In the genomic region with DNA sequence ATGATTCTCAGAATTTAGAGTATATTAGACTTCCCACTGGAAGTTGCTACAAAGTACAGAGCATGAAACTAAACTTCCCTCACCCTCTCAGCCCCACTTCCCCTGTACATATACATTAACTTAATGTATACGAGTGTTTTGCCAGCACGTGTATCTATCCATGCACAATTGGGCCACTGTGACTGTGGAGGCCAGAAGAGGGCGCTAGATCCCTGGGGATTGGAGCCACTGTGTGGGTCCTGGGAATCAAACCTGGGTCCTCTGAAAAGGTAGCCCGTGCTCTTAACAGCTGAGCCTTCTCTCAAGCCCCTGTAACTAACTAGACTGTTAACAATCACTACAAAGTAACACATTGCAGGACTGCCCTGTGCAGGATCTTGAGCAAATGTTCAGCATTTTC, we compare ENCODE assay signal across 10 mouse cellular contexts. TPM values are rescaled to one million over a fixed set of nuclear protein-coding genes. Genes with fewer than 3 reads are reported as not detected.
DNase-seq lines count a peak whose midpoint lies in the region; ATAC-seq and TF ChIP-seq lines count a peak whose summit lies in the region.
"Had no signal": no experiment of that assay in that cellular context is flagged by ENCODE, and none has a peak within 500 bp of the region (broad histone marks: within the 10 kb centered on the region; RNA-seq: fewer than 3 reads in every experiment).

No protein-coding gene starts in this region.

- no peak for TF ChIP-seq POLR2A in MEL (IDR thresholded peaks at IDR 0.05; ENCODE audit: control insufficient read depth in 1 of 2, insufficient read depth in 1 of 2, low read depth in 1 of 2, low read length in 2 of 2, poor library complexity in 1 of 2)

- H3K9me3 ChIP-seq in intestine, postnatal 0 days (ENCODE audit: control insufficient read depth), result no peaks in the 10 kb centered on the region
- no peaks in the 10 kb centered on the region for H3K9me3 ChIP-seq in intestine, embryonic 16.5 days (ENCODE audit: control insufficient read depth, low read length)
- H3K9me3 ChIP-seq in MEL (replicated peaks; ENCODE audit: insufficient read depth, low read length), result no peaks in the 10 kb centered on the region

- no peak for TF ChIP-seq EP300 in MEL (IDR thresholded peaks at IDR 0.05; ENCODE audit: low read depth in 1 of 2, low read length in 2 of 2)

- no peaks in the 10 kb centered on the region for H3K36me3 ChIP-seq in intestine, postnatal 0 days (ENCODE audit: control insufficient read depth, insufficient read depth)
- H3K36me3 ChIP-seq in intestine, embryonic 16.5 days (ENCODE audit: control insufficient read depth, insufficient read depth, low read length), result no peaks in the 10 kb centered on the region
- H3K36me3 ChIP-seq in MEL (ENCODE audit: control insufficient read depth in 1 of 2, insufficient read depth in 2 of 2, low read length in 2 of 2), result peaks cover 0 to 3% of the 10 kb centered on the region in 2 experiments; a peak in 1 of 4 replicates

- H3K27ac ChIP-seq in intestine, postnatal 0 days (ENCODE audit: low read depth, low read length), result no peak overlapping the region
- H3K27ac ChIP-seq in intestine, embryonic 16.5 days (ENCODE audit: low read length), result no peak overlapping the region
- H3K27ac ChIP-seq in MEL (ENCODE audit: control insufficient read depth, low read depth, low read length), result no peak overlapping the region

- H3K4me2 ChIP-seq in intestine, postnatal 0 days (replicated peaks; ENCODE audit: low read depth), result no peak overlapping the region
- H3K4me2 ChIP-seq in intestine, embryonic 16.5 days (ENCODE audit: low read depth, low read length), result no peak overlapping the region

- H3K4me1 ChIP-seq in intestine, postnatal 0 days (replicated peaks; ENCODE audit: control insufficient read depth, insufficient read depth, low read length), result no peaks in the 10 kb centered on the region; the same call in 1 of the 2 replicates
- peaks cover 6% of the 10 kb centered on the region for H3K4me1 ChIP-seq in intestine, embryonic 16.5 days (ENCODE audit: control insufficient read depth, insufficient read depth, low read length)
- peaks cover 3% of the 10 kb centered on the region in 2 experiments; a peak in 2 of 4 replicates for H3K4me1 ChIP-seq in MEL (ENCODE audit: control insufficient read depth in 1 of 2, insufficient read depth in 2 of 2, low read length in 2 of 2)

- TF ChIP-seq RAD21 in MEL (IDR thresholded peaks at IDR 0.05; ENCODE audit: low read depth, low read length), result peak; percentile 75

- peak; percentile 61 for TF ChIP-seq CTCF in intestine, postnatal 0 days (IDR thresholded peaks at IDR 0.05; ENCODE audit: low read depth)
- peak; percentile 79 to 84 (median 79) for TF ChIP-seq CTCF in MEL (IDR thresholded peaks at IDR 0.05 in 2 of 3, conservative IDR thresholded peaks at IDR 0.05 in 1 of 3; ENCODE audit: control insufficient read depth in 1 of 3, insufficient read depth in 1 of 3, low read depth in 2 of 3, low read length in 3 of 3, poor library complexity in 1 of 3, severe bottlenecking in 1 of 3)

- ATAC-seq in intestine, postnatal 0 days, result no peak
- no peak for ATAC-seq in intestine, embryonic 16.5 days
- peak; percentile 60 for ATAC-seq in granulocyte monocyte progenitor cell, adult 5-6 weeks (replicated peaks; ENCODE audit: poor library complexity, severe bottlenecking)

- DNase-seq in 416B (ENCODE audit: low read depth) (peak; percentile 53), MEL (ENCODE audit: low read depth, low spot score) (peak; percentile 69)
- no peak for DNase-seq in natural killer cell, adult 2 months (ENCODE audit: low spot score in 2 of 2)
- no peak for DNase-seq in ovary, postnatal 10 days (ENCODE audit: low spot score)
- DNase-seq in frontal cortex, postnatal 36 days (ENCODE audit: low spot score in 2 of 2), result no peak
- DNase-seq: heart, postnatal 36 days; lung, postnatal 10 days had no signal

- H3K27me3 ChIP-seq in intestine, postnatal 0 days (replicated peaks; ENCODE audit: control insufficient read depth, insufficient read depth, low read length), result no peaks in the 10 kb centered on the region
- no peaks in the 10 kb centered on the region for H3K27me3 ChIP-seq in intestine, embryonic 16.5 days (replicated peaks; ENCODE audit: control insufficient read depth, insufficient read depth, low read length)
- no peaks in the 10 kb centered on the region for H3K27me3 ChIP-seq in MEL (ENCODE audit: control insufficient read depth in 1 of 2, insufficient read depth in 2 of 2, low read length in 2 of 2)

- 67% methylated on average over 4 of the region's 4 CpGs for WGBS in intestine, postnatal 0 days
- 71% methylated on average over 4 of the region's 4 CpGs for WGBS in intestine, embryonic 16.5 days

- H3K9ac ChIP-seq in intestine, postnatal 0 days (ENCODE audit: low read depth, low read length), result no peak overlapping the region
- H3K9ac ChIP-seq in intestine, embryonic 16.5 days (ENCODE audit: low read depth, low read length), result no peak overlapping the region
- H3K9ac ChIP-seq in MEL (ENCODE audit: control insufficient read depth, low read depth, low read length, poor library complexity, severe bottlenecking), result no peak overlapping the region

- H3K4me3 ChIP-seq in intestine, postnatal 0 days (ENCODE audit: low read depth, low read length), result no peak overlapping the region
- no peak overlapping the region for H3K4me3 ChIP-seq in intestine, embryonic 16.5 days (ENCODE audit: low read length)
- no peak overlapping the region for H3K4me3 ChIP-seq in MEL (ENCODE audit: control insufficient read depth in 1 of 2, insufficient read depth in 1 of 2, low read depth in 2 of 2, low read length in 2 of 2)

- no peaks in the 10 kb centered on the region for H3K79me2 ChIP-seq in MEL (ENCODE audit: control insufficient read depth, insufficient read depth, low read length, poor library complexity)

TF ChIP-seq in MEL, 35 proteins besides CTCF, POLR2A, EP300 and RAD21:
- TF ChIP-seq MAZ (IDR thresholded peaks at IDR 0.05; ENCODE audit: low read depth, low read length) (no peak), MAX (IDR thresholded peaks at IDR 0.05; ENCODE audit: low read length) (no peak), SMC3 (IDR thresholded peaks at IDR 0.05; ENCODE audit: low read depth, low read length) (peak; percentile 71), RCOR1 (IDR thresholded peaks at IDR 0.05; ENCODE audit: low read depth, low read length) (no peak), USF1 (IDR thresholded peaks at IDR 0.05; ENCODE audit: low read depth, low read length) (no peak), NRF1 (IDR thresholded peaks at IDR 0.05; ENCODE audit: insufficient read depth, low read depth, low read length, poor library complexity, severe bottlenecking) (no peak), UBTF (IDR thresholded peaks at IDR 0.05; ENCODE audit: borderline replicate concordance, insufficient read depth, low read depth, low read length) (no peak), MYC (IDR thresholded peaks at IDR 0.05; ENCODE audit: low read depth, low read length) (0 out of 2 replicates have a peak, but pooled peaks have one; percentile 40), E2F4 (IDR thresholded peaks at IDR 0.05; ENCODE audit: borderline replicate concordance, low read depth, low read length) (no peak), ELF1 (IDR thresholded peaks at IDR 0.05; ENCODE audit: low read depth, low read length) (no peak), TBP (IDR thresholded peaks at IDR 0.05; ENCODE audit: low read depth, low read length) (no peak), MXI1 (IDR thresholded peaks at IDR 0.05; ENCODE audit: low read depth, low read length) (no peak), MAFK (IDR thresholded peaks at IDR 0.05; ENCODE audit: borderline replicate concordance, low read depth, low read length) (no peak), BHLHE40 (IDR thresholded peaks at IDR 0.05; ENCODE audit: borderline replicate concordance, low read depth, low read length) (no peak), ZC3H11A (IDR thresholded peaks at IDR 0.05; ENCODE audit: low read depth, low read length) (peak; percentile 78), JUND (IDR thresholded peaks at IDR 0.05; ENCODE audit: low read depth, low read length) (no peak), POLR2AphosphoS5 (IDR thresholded peaks at IDR 0.05; ENCODE audit: borderline replicate concordance, low read depth, low read length) (no peak), MEF2A (IDR thresholded peaks at IDR 0.05; ENCODE audit: extremely low read depth, insufficient replicate concordance, low read depth, low read length, poor library complexity, severe bottlenecking) (no peak), MYB (IDR thresholded peaks at IDR 0.05; ENCODE audit: low read depth, low read length) (no peak), ZKSCAN1 (IDR thresholded peaks at IDR 0.05; ENCODE audit: low read depth, low read length) (no peak), ZMIZ1 (IDR thresholded peaks at IDR 0.05; ENCODE audit: low read depth, low read length) (no peak), NELFE (IDR thresholded peaks at IDR 0.05; ENCODE audit: low read depth, low read length) (no peak), SIN3A (IDR thresholded peaks at IDR 0.05; ENCODE audit: low read length) (no peak)

RNA-seq across cellular contexts. Expression of a gene that starts 36.3 kb away (rescaled TPM):
- polyA plus RNA-seq in intestine, postnatal 0 days (2015; fragmentation: Nextera tagmentation; extraction: Ambion mirVana), result 504 and 571 TPM in 2 replicates
- polyA plus RNA-seq in intestine, embryonic 16.5 days (2015; fragmentation: Nextera tagmentation; extraction: Ambion mirVana), result 597 and 626 TPM in 2 replicates
- 307 and 316 TPM in 2 replicates for total RNA-seq in MEL (2012; rRNA removed)
- polyA plus RNA-seq in MEL (2012; ENCODE audit: insufficient read depth in 1 of 2, insufficient read length in 2 of 2, low read depth in 1 of 2, low replicate concordance in 2 of 2, missing spikeins in 1 of 2), result 1,000 to 10,000 TPM in 1 of 2 experiments, 100 to 1,000 TPM in 1; 265 to 1,760 TPM
- 330 and 358 TPM in 2 replicates for total RNA-seq in granulocyte monocyte progenitor cell, adult 5-6 weeks (2014; fragmentation: Nextera tagmentation)
- 781 and 898 TPM in 2 replicates for total RNA-seq in granulocyte monocyte progenitor cell, adult 5-6 weeks (2017)

RNA-seq across cellular contexts. Expression of a gene that starts 36.5 kb away (rescaled TPM):
- polyA plus RNA-seq in intestine, postnatal 0 days (2015; fragmentation: Nextera tagmentation; extraction: Ambion mirVana), result 6.1 and 6.9 TPM in 2 replicates
- polyA plus RNA-seq in intestine, embryonic 16.5 days (2015; fragmentation: Nextera tagmentation; extraction: Ambion mirVana), result 6.2 and 6.4 TPM in 2 replicates
- 13.5 and 13.6 TPM in 2 replicates for total RNA-seq in MEL (2012; rRNA removed)
- polyA plus RNA-seq in MEL (2012; ENCODE audit: insufficient read depth in 1 of 2, insufficient read length in 2 of 2, low read depth in 1 of 2, low replicate concordance in 2 of 2, missing spikeins in 1 of 2), result 10 to 100 TPM in 1 of 2 experiments, not detected in 1; 16.1 TPM
- total RNA-seq in granulocyte monocyte progenitor cell, adult 5-6 weeks (2014; fragmentation: Nextera tagmentation), result 11.1 and 13.0 TPM in 2 replicates
- total RNA-seq in granulocyte monocyte progenitor cell, adult 5-6 weeks (2017), result 12.3 and 13.7 TPM in 2 replicates

Comparison
In these comparisons a context has a peak if more than half of its experiments do, and no peak if none do; other contexts are left out.
1. DNase-seq: peak in 416B (single experiment) and MEL (single experiment); none in natural killer cell, adult 2 months (0 of 2), ovary, postnatal 10 days (single experiment) and frontal cortex, postnatal 36 days (0 of 2).